Mouse (Mus musculus) 3T3-L1 (cell line): Measurements from ENCODE around the gene Nicn1.

Experiments used
- DNase-seq: peaks from one replicate; pipeline ENCODE4 v3.0.0-alpha.2; 2015; ENCODE audit warnings: low read depth, low spot score

The Nicn1 gene

DNA sequence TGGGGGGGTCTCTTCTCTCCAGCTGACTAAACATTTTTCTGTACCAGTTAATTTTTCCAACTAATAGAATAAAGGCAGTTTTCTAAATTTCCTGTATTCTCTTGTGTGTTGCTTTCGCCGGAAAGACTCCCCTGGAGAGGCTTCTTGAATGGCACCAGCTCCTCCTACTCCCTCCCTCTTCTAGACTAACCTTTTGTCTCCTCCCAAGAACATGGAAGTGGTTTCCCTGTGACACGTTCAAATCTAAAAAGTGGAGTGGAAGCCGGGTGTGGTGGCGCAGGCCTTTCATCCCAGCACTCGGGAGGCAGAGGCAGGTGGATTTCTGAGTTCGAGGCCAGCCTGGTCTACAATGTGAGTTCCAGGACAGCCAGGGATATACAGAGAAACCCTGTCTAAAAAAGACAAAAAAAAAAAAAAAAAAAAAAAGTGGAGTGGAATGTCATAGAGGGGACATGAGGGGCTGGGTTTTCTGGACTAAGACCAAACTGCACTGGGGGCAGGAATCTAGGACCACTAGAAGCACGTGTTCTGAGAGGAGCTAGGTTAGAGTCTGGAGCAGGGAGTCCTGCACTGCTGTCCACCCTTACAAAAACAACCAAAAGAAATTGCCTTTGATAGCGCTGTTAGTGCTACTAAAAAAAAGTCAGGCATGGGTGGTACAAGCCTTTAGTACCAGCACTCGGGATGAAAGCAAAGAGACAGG lies 47.8 kb downstream of the Nicn1 start:
- no peak for DNase-seq

DNA sequence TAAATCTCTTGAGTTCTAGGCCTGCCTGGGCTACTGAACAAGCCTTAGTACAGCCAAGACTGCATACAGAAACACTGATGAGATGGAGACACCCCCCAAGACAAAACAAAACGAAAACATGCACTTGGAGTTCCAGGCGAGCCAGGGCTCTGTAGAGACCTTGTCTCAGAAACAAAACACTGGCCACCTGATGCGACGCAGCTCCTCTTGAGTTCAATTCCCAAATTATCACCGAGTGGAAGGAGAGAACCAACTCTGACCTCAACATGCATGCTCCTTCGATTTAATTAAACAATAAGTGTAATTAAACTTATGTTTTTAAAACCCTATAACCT lies 48.3 kb downstream of the Nicn1 start:
- DNase-seq: peak; percentile 48

DNA sequence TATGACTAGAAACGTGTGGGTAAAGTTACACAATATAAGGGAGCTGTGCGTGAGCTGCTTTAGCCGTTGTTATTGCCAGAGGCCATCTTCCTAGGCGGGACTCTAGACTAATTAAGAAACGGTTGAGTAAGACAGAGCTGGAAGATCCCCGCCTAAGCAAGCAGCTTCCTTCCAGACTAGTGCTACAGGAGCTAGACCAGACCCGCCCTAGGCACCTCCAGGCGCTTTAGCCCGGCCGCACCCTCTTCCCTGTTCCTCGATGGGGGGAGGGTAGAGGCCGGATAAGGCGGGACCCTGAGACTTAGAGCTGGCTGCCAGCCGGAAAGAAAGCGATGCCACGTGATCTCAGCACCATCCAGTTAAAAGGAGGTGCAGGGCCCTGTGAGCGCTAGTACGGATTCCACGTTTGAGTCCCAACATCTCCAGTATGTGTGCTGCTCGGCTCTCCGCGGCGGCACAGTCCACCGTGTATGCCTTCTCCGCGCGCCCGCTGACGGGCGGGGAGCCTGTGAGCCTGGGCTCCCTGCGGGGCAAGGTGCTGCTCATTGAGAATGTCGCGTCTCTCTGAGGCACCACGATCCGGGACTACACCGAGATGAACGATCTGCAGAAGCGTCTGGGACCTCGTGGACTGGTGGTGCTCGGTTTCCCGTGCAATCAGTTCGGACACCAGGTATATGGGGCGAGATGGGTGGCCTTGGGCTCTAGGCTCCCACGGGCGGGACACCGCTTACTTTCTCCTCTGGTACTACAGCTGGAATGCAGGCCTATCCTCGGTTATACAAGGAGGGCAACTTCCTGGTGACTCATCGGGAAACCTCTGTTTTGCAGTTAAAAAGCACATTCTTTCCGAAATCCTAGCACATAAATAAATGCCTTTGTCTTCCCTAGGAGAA lies 48.9 kb downstream of the Nicn1 start, which contains the start of gene Gpx1:
Gene Gpx1, plus strand, starts transcription at position 18 of the 896 bp plus-strand sequence.
- peak; percentile 98 for DNase-seq

DNA sequence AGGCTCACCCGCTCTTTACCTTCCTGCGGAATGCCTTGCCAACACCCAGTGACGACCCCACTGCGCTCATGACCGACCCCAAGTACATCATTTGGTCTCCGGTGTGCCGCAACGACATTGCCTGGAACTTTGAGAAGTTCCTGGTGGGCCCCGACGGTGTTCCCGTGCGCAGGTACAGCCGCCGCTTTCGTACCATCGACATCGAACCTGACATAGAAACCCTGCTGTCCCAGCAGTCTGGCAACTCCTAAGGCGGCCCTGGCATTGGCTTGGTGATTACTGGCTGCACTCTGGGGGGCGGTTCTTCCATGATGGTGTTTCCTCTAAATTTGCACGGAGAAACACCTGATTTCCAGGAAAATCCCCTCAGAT lies 49.6 kb downstream of the Nicn1 start:
- peak; percentile 41 for DNase-seq

DNA sequence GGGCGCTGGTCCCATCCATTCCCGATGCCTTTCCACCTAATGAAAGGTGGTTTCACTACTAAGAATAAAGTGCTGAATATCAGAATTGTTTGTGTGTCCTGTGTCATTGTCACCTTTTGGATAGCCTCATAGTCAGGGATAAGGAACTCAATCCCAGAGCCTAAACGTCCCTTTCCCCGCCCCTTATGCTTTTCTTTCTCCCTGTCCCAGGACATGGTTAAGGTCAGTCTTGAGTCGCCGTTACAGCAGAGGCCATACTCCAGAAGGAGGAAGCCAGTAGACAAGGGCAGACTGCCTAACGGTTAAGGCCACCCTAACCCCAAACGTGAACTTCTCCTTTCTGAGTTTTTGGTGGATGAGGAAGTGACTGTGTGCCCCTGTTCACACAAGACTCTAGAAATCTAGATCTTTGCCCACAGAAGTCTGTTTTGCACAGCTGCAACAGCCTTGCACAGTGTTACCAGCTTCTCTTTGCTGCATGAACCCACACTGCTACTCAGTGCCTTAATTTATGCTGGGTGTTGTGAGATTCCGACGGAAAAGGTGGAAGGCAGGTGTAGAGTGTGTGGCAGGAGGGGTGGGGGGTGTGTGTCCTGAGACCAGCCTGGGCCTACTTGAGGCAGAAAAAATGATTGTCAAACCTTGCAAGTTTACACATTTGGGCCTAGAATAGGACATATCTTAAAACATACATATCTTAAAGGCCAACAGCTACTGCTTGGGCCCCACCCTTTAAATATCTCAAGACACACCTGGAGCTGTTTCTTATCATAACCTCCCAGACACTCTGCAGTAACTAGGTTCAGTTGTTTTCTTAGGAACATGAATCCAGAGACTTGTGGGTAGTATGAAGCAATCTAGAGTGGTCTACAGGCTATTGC lies 50.3 kb downstream of the Nicn1 start:
- DNase-seq: peak; percentile 43

DNA sequence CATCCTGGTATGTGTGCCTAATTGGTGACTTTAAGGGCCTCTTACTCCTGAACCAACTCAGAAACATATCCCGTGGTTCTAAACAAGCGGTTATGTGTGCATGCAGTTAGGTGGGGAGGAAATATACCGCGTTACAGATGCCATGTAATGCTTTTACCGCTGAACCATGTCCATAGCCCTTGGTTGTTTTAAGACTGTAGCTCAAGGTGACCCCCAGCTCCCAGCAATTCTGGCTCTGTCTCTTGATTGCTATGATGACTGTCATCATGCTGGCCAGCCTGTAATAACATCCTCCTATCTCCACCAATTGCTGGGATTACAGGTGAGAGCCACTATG lies 50.9 kb downstream of the Nicn1 start:
- DNase-seq: peak; percentile 32

DNA sequence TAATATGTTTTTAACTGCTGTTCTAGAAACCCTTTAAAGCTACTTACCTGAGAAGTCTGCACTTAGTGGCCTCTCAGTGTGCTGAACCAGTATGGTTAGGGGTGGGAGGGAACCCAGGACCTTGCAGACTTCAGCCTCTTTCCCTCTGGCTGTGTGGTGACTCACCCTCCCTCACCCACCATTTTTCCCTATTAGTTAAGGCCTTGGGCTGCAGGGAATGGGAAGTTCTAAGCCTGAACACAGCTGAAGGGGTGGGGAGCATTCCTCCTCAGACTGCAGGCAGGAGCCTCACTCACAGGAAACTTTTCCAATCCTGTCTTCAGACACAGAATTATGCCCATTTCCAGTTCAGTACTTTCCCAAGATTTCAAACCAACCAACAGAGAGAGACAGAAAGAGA lies 51.6 kb downstream of the Nicn1 start:
- DNase-seq: peak; percentile 81

- DNase-seq: peak; percentile 70
Observed at GRCm38 (mm10) chr9:108342301-108342831, 52.1 kb downstream of the Nicn1 start.

DNA sequence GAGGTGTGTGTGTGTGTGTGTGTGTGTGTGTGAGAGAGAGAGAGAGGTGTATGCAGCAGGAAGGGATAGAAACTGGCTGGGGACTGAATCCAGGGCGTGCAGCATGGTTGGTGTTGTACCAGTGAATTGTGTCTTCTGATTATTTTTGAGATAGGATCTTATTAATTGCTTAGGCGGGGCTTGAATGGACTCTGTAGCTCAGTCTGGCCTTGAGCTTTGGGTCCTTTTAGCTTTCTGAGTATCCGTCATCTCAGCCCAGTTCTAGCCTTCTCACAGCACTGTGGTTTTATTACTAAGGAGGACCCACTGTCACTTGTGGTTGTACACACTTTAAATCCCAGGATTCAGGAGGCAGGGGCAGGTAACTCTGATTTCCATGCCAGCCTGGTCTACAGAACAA lies 53.1 kb downstream of the Nicn1 start:
- no peak for DNase-seq

DNA sequence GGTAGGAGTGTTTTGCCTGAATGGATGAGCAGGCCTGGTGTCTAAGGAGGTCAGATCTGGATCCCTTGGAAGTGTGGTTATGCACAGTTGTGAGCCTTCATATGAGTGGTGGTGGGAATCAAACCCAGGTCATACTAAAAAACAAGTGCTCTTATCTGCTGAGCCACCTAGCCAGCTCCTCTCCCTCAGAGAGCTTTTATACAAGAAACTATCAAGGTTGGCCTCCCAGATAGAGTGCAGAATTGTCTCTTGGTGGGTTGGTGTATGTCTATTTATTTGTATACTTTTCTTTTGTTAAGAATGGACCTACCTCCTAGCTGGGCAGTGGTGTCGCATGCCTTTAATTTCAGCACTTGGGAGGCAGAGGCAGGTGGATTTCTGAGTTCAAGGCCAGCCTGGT lies 53.6 kb downstream of the Nicn1 start:
- DNase-seq: no peak

DNA sequence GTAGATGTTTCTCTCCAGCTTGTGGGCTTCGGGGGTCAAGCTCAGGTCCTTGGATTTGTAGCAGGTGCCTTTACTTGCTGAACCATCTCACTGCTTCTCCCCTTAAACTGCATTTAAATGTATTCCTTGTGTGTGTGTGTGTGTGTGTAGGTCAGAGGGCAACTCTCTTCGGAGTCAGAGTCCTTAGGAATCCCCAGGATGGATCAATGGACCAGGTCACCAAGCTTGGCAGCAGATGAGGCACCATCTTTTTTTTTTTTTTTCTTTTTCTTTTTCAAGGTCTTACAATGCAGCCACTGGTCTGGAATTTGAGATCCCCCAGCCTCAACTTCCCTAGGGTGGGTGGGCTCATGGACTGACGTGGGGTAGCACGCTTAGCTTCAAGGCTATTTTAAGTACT lies 54.2 kb downstream of the Nicn1 start:
- no peak for DNase-seq
